Mouse (Mus musculus) bone marrow macrophage, adult 2 months (primary cell): Measurements from ENCODE around the gene Apol11b.
"Not testable (repeated sequence)": the region's sequence is repeated elsewhere in the genome, so short reads cannot be mapped to it uniquely, and the experiment has no call there.

Experiments
- CTCF ChIP-seq: IDR thresholded peaks from 2 replicates; pipeline ENCODE4 v1.5.1; 2012; ENCODE audit warnings: low read depth, mild to moderate bottlenecking, low read length, moderate library complexity
- POLR2A ChIP-seq: IDR thresholded peaks from 2 replicates; pipeline ENCODE4 v1.6.1; 2012; ENCODE audit warnings: mild to moderate bottlenecking, low read depth, low read length, borderline replicate concordance

- TF ChIP-seq CTCF, POLR2A: not testable (repeated sequence)
Observed at GRCm38 (mm10) chr15:77629822-77630221, 13.3 kb downstream of the Apol11b start.
